Mouse (Mus musculus): ENCODE measurements around the gene Depdc1b. TPM values are rescaled to one million over a fixed set of nuclear protein-coding genes. Genes with fewer than 3 reads are reported as not detected.

Gene Depdc1b
- polyA plus RNA-seq, 1 experiment, result 0.82 TPM

- Histone ChIP-seq H3K36me3 (ENCODE audit: control insufficient read depth, insufficient read depth, low read length) (no peaks in the 10 kb centered on the region), H3K4me3 (ENCODE audit: low read depth, low read length) (no peak overlapping the region), H3K27ac (ENCODE audit: insufficient read depth, low read depth, low read length) (peak overlapping the region; percentile 89; the same call in 1 of the 2 replicates), H3K4me1 (ENCODE audit: control insufficient read depth, insufficient read depth, insufficient read length, low read length) (peaks cover 38% of the 10 kb centered on the region; the same call in 1 of the 2 replicates), H3K27me3 (ENCODE audit: control insufficient read depth, insufficient read depth, low read length) (no peaks in the 10 kb centered on the region)
- TF ChIP-seq CTCF (IDR thresholded peaks at IDR 0.05; ENCODE audit: extremely low read depth, insufficient read length, insufficient replicate concordance, low read depth, low read length) (no peak), POLR2A (IDR thresholded peaks at IDR 0.05; ENCODE audit: low read depth, low read length) (no peak)
- WGBS, result 63% methylated on average over 6 of the region's 6 CpGs
Measured at GRCm38 (mm10) chr13:108337340-108337739, 21.2 kb downstream of the Depdc1b start.

GRCm38 (mm10) chr13:108338076-108338836, 22.1 kb downstream of the Depdc1b start:
- TF ChIP-seq POLR2A (IDR thresholded peaks at IDR 0.05; ENCODE audit: low read depth, low read length) (no peak), CTCF (IDR thresholded peaks at IDR 0.05; ENCODE audit: extremely low read depth, insufficient read length, insufficient replicate concordance, low read depth, low read length) (no peak)
- Histone ChIP-seq H3K27ac (ENCODE audit: insufficient read depth, low read depth, low read length) (peak overlapping the region; percentile 89), H3K36me3 (ENCODE audit: control insufficient read depth, insufficient read depth, low read length) (no peaks in the 10 kb centered on the region), H3K4me3 (ENCODE audit: low read depth, low read length) (no peak overlapping the region), H3K4me1 (ENCODE audit: control insufficient read depth, insufficient read depth, insufficient read length, low read length) (peaks cover 38% of the 10 kb centered on the region; the same call in 1 of the 2 replicates), H3K27me3 (ENCODE audit: control insufficient read depth, insufficient read depth, low read length) (no peaks in the 10 kb centered on the region)
- WGBS, result 23% methylated on average over 7 of the region's 7 CpGs

GRCm38 (mm10) chr13:108339907-108340596, 23.9 kb downstream of the Depdc1b start:
- no peak for TF ChIP-seq POLR2A (IDR thresholded peaks at IDR 0.05; ENCODE audit: low read depth, low read length)
- TF ChIP-seq CTCF (IDR thresholded peaks at IDR 0.05; ENCODE audit: extremely low read depth, insufficient read length, insufficient replicate concordance, low read depth, low read length), result no peak
- peak overlapping the region; percentile 35; the same call in 1 of the 2 replicates for H3K27ac ChIP-seq (ENCODE audit: insufficient read depth, low read depth, low read length)
- H3K4me1 ChIP-seq (ENCODE audit: control insufficient read depth, insufficient read depth, insufficient read length, low read length), result peaks cover 36% of the 10 kb centered on the region; the same call in 1 of the 2 replicates
- no peaks in the 10 kb centered on the region for H3K36me3 ChIP-seq (ENCODE audit: control insufficient read depth, insufficient read depth, low read length)
- H3K27me3 ChIP-seq (ENCODE audit: control insufficient read depth, insufficient read depth, low read length), result no peaks in the 10 kb centered on the region
- H3K4me3 ChIP-seq (ENCODE audit: low read depth, low read length), result no peak overlapping the region
- WGBS, result 28% methylated on average over 10 of the region's 10 CpGs

- H3K27me3 ChIP-seq (ENCODE audit: control insufficient read depth, insufficient read depth, low read length), result no peaks in the 10 kb centered on the region
- 80% methylated on average over 7 of the region's 7 CpGs for WGBS
- peaks cover 36% of the 10 kb centered on the region; the same call in 1 of the 2 replicates for H3K4me1 ChIP-seq (ENCODE audit: control insufficient read depth, insufficient read depth, insufficient read length, low read length)
- no peak overlapping the region for H3K4me3 ChIP-seq (ENCODE audit: low read depth, low read length)
- no peak overlapping the region for H3K27ac ChIP-seq (ENCODE audit: insufficient read depth, low read depth, low read length)
- H3K36me3 ChIP-seq (ENCODE audit: control insufficient read depth, insufficient read depth, low read length), result no peaks in the 10 kb centered on the region
- TF ChIP-seq CTCF (IDR thresholded peaks at IDR 0.05; ENCODE audit: extremely low read depth, insufficient read length, insufficient replicate concordance, low read depth, low read length) (peak; percentile 41; the same call in 1 of the 2 replicates), POLR2A (IDR thresholded peaks at IDR 0.05; ENCODE audit: low read depth, low read length) (no peak)
Measured at GRCm38 (mm10) chr13:108341585-108341984, 25.5 kb downstream of the Depdc1b start.

- WGBS, result 92% methylated on average over 4 of the region's 4 CpGs
- TF ChIP-seq CTCF (IDR thresholded peaks at IDR 0.05; ENCODE audit: extremely low read depth, insufficient read length, insufficient replicate concordance, low read depth, low read length) (no peak), POLR2A (IDR thresholded peaks at IDR 0.05; ENCODE audit: low read depth, low read length) (no peak)
- Histone ChIP-seq H3K36me3 (ENCODE audit: control insufficient read depth, insufficient read depth, low read length) (no peaks in the 10 kb centered on the region), H3K4me3 (ENCODE audit: low read depth, low read length) (no peak overlapping the region), H3K4me1 (ENCODE audit: control insufficient read depth, insufficient read depth, insufficient read length, low read length) (peaks cover 7% of the 10 kb centered on the region; the same call in 1 of the 2 replicates), H3K27ac (ENCODE audit: insufficient read depth, low read depth, low read length) (no peak overlapping the region), H3K27me3 (ENCODE audit: control insufficient read depth, insufficient read depth, low read length) (no peaks in the 10 kb centered on the region)
Measured at GRCm38 (mm10) chr13:108345756-108346155, 29.6 kb downstream of the Depdc1b start.

GRCm38 (mm10) chr13:108347016-108347415, 30.9 kb downstream of the Depdc1b start:
- whole genome bisulfite sequencing, result 40% methylated on average over 4 of the region's 4 CpGs
- TF ChIP-seq POLR2A (IDR thresholded peaks at IDR 0.05; ENCODE audit: low read depth, low read length), result no peak
- TF ChIP-seq CTCF (IDR thresholded peaks at IDR 0.05; ENCODE audit: extremely low read depth, insufficient read length, insufficient replicate concordance, low read depth, low read length), result no peak
- no peaks in the 10 kb centered on the region for H3K4me1 ChIP-seq (ENCODE audit: control insufficient read depth, insufficient read depth, insufficient read length, low read length)
- no peaks in the 10 kb centered on the region for H3K27me3 ChIP-seq (ENCODE audit: control insufficient read depth, insufficient read depth, low read length)
- H3K36me3 ChIP-seq (ENCODE audit: control insufficient read depth, insufficient read depth, low read length), result no peaks in the 10 kb centered on the region
- H3K27ac ChIP-seq (ENCODE audit: insufficient read depth, low read depth, low read length), result no peak overlapping the region
- H3K4me3 ChIP-seq (ENCODE audit: low read depth, low read length), result no peak overlapping the region

GRCm38 (mm10) chr13:108349624-108350023, 33.5 kb downstream of the Depdc1b start:
- no peaks in the 10 kb centered on the region for H3K36me3 ChIP-seq (ENCODE audit: control insufficient read depth, insufficient read depth, low read length)
- H3K27me3 ChIP-seq (ENCODE audit: control insufficient read depth, insufficient read depth, low read length), result no peaks in the 10 kb centered on the region
- H3K4me1 ChIP-seq (ENCODE audit: control insufficient read depth, insufficient read depth, insufficient read length, low read length), result no peaks in the 10 kb centered on the region
- no peak overlapping the region for H3K27ac ChIP-seq (ENCODE audit: insufficient read depth, low read depth, low read length)
- 74% methylated on average over 5 of the region's 5 CpGs for WGBS
- no peak overlapping the region for H3K4me3 ChIP-seq (ENCODE audit: low read depth, low read length)
- no peak for TF ChIP-seq CTCF (IDR thresholded peaks at IDR 0.05; ENCODE audit: extremely low read depth, insufficient read length, insufficient replicate concordance, low read depth, low read length)
- no peak for TF ChIP-seq POLR2A (IDR thresholded peaks at IDR 0.05; ENCODE audit: low read depth, low read length)

Data from small intestine, adult 2 months (tissue).